12 mouse cellular contexts compared by ENCODE assay signal in genomic region chr2:27096341-27096981, GRCm38 (mm10). TPM values are rescaled to one million over a fixed set of nuclear protein-coding genes. Genes with fewer than 3 reads are reported as not detected.
DNase-seq lines count a peak whose midpoint lies in the region; ATAC-seq and TF ChIP-seq lines count a peak whose summit lies in the region.
"Had no signal": no experiment of that assay in that cellular context is flagged by ENCODE, and none has a peak within 500 bp of the region (broad histone marks: within the 10 kb centered on the region; RNA-seq: fewer than 3 reads in every experiment).

No protein-coding gene starts in this region.

- H3K9me3 ChIP-seq in embryonic facial prominence, embryonic 13.5 days, result no peaks in the 10 kb centered on the region
- no peaks in the 10 kb centered on the region for H3K9me3 ChIP-seq in embryonic facial prominence, embryonic 10.5 days
- no peaks in the 10 kb centered on the region for H3K9me3 ChIP-seq in lung, embryonic 14.5 days (ENCODE audit: low read depth, low read length)
- no peaks in the 10 kb centered on the region for H3K9me3 ChIP-seq in stomach, embryonic 14.5 days (ENCODE audit: control insufficient read depth, low read depth, low read length)
- H3K9me3 ChIP-seq: forebrain, embryonic 10.5 days; limb, embryonic 15.5 days; neural tube, embryonic 12.5 days had no signal

- ATAC-seq in embryonic facial prominence, embryonic 13.5 days (ENCODE audit: insufficient number of reproducible peaks, insufficient read depth, low FRiP score, low TSS enrichment, low read depth), result no peak
- ATAC-seq in lung, embryonic 14.5 days (ENCODE audit: insufficient read depth), result peak; percentile 63
- no peak for ATAC-seq in stomach, embryonic 14.5 days (ENCODE audit: insufficient number of reproducible peaks, insufficient read depth, low FRiP score, low read depth)

- intact Hi-C loops in left cerebral cortex, postnatal 14 days (cut with DNase I), result no loop called here

- H3K27ac ChIP-seq in embryonic facial prominence, embryonic 13.5 days, result peak overlapping the region; percentile 16; the same call in 1 of the 2 replicates
- no peak overlapping the region for H3K27ac ChIP-seq in embryonic facial prominence, embryonic 10.5 days (replicated peaks)
- H3K27ac ChIP-seq in lung, embryonic 14.5 days (ENCODE audit: low read depth), result peak overlapping the region; percentile 71; the same call in 1 of the 2 replicates
- H3K27ac ChIP-seq in stomach, embryonic 14.5 days (ENCODE audit: low read length), result peak overlapping the region; percentile 40; the same call in 1 of the 2 replicates
- H3K27ac ChIP-seq: limb, embryonic 15.5 days; neural tube, embryonic 12.5 days had no signal

- peaks cover 27% of the 10 kb centered on the region for H3K4me1 ChIP-seq in embryonic facial prominence, embryonic 13.5 days
- peaks cover 26% of the 10 kb centered on the region for H3K4me1 ChIP-seq in embryonic facial prominence, embryonic 10.5 days
- H3K4me1 ChIP-seq in lung, embryonic 14.5 days (ENCODE audit: insufficient read depth), result peaks cover 30% of the 10 kb centered on the region
- H3K4me1 ChIP-seq in lung, adult 2 months (ENCODE audit: control insufficient read depth, insufficient read depth, low read length), result peaks cover 19% of the 10 kb centered on the region
- peaks cover 27% of the 10 kb centered on the region for H3K4me1 ChIP-seq in stomach, embryonic 14.5 days (ENCODE audit: control insufficient read depth, insufficient read depth, low read length)

- no peak for TF ChIP-seq CTCF in lung, embryonic 14.5 days (IDR thresholded peaks at IDR 0.05; ENCODE audit: low read depth)
- TF ChIP-seq CTCF in lung, adult 2 months (IDR thresholded peaks at IDR 0.05; ENCODE audit: insufficient read depth, low read length), result no peak

- WGBS in embryonic facial prominence, embryonic 13.5 days, result 57% methylated on average over 13 of the region's 13 CpGs
- 67% methylated on average over 13 of the region's 13 CpGs for WGBS in embryonic facial prominence, embryonic 10.5 days
- 23% methylated on average over 13 of the region's 13 CpGs for whole genome bisulfite sequencing in lung, embryonic 14.5 days
- 31% methylated on average over 13 of the region's 13 CpGs for WGBS in lung, adult 2 months
- 44% methylated on average over 13 of the region's 13 CpGs for WGBS in stomach, embryonic 14.5 days

- H3K27me3 ChIP-seq in embryonic facial prominence, embryonic 13.5 days, result no peaks in the 10 kb centered on the region
- peaks cover 18% of the 10 kb centered on the region; the same call in 1 of the 2 replicates for H3K27me3 ChIP-seq in embryonic facial prominence, embryonic 10.5 days (replicated peaks; ENCODE audit: low read depth, poor library complexity, severe bottlenecking)
- H3K27me3 ChIP-seq in lung, embryonic 14.5 days (ENCODE audit: insufficient read depth, low read length), result no peaks in the 10 kb centered on the region
- H3K27me3 ChIP-seq in stomach, embryonic 14.5 days (ENCODE audit: control insufficient read depth, insufficient read depth, low read length), result no peaks in the 10 kb centered on the region
- H3K27me3 ChIP-seq: neural tube, embryonic 12.5 days had no signal

- DNase-seq in embryonic facial prominence, embryonic 10.5 days (ENCODE audit: low spot score), result no peak
- DNase-seq in lung, embryonic 14.5 days, result peak; percentile 84
- no peak for DNase-seq in lung, adult 2 months
- DNase-seq in left cerebral cortex, postnatal 14 days (ENCODE audit: low spot score in 2 of 2), result peak; percentile 70 to 79
- no peak for DNase-seq in urinary bladder, postnatal 10 days (ENCODE audit: low spot score)
- no peak for DNase-seq in c-Kit-positive CD71-positive TER-119-positive erythroid progenitor cells, embryonic 14.5 days (ENCODE audit: low spot score)
- DNase-seq: adrenal gland, adult 2 months had no signal

- H3K36me3 ChIP-seq in embryonic facial prominence, embryonic 13.5 days, result no peaks in the 10 kb centered on the region
- H3K36me3 ChIP-seq in embryonic facial prominence, embryonic 10.5 days (replicated peaks), result no peaks in the 10 kb centered on the region
- H3K36me3 ChIP-seq in lung, embryonic 14.5 days (ENCODE audit: insufficient read depth), result no peaks in the 10 kb centered on the region
- H3K36me3 ChIP-seq in stomach, embryonic 14.5 days (ENCODE audit: control insufficient read depth, insufficient read depth, low read length), result no peaks in the 10 kb centered on the region
- H3K36me3 ChIP-seq: forebrain, embryonic 10.5 days; limb, embryonic 15.5 days; neural tube, embryonic 12.5 days had no signal

- no peak overlapping the region for H3K4me3 ChIP-seq in embryonic facial prominence, embryonic 13.5 days
- no peak overlapping the region for H3K4me3 ChIP-seq in embryonic facial prominence, embryonic 10.5 days
- H3K4me3 ChIP-seq in lung, embryonic 14.5 days (ENCODE audit: low read depth, low read length), result no peak overlapping the region
- H3K4me3 ChIP-seq in lung, adult 2 months (replicated peaks; ENCODE audit: extremely low read depth, low read depth, low read length), result no peak overlapping the region
- H3K4me3 ChIP-seq in stomach, embryonic 14.5 days (ENCODE audit: low read depth, low read length), result no peak overlapping the region
- H3K4me3 ChIP-seq: forebrain, embryonic 10.5 days; limb, embryonic 15.5 days; neural tube, embryonic 12.5 days had no signal

- H3K9ac ChIP-seq in embryonic facial prominence, embryonic 13.5 days, result no peak overlapping the region
- no peak overlapping the region for H3K9ac ChIP-seq in lung, embryonic 14.5 days
- H3K9ac ChIP-seq in stomach, embryonic 14.5 days (replicated peaks; ENCODE audit: low read depth, low read length), result no peak overlapping the region
- H3K9ac ChIP-seq: limb, embryonic 15.5 days; neural tube, embryonic 12.5 days had no signal

- no peak overlapping the region for H3K4me2 ChIP-seq in embryonic facial prominence, embryonic 13.5 days
- 0 out of 2 replicates have a peak overlapping the region, but pooled peaks have one; percentile 1 for H3K4me2 ChIP-seq in lung, embryonic 14.5 days
- no peak overlapping the region for H3K4me2 ChIP-seq in stomach, embryonic 14.5 days (replicated peaks; ENCODE audit: low read depth, low read length)
- H3K4me2 ChIP-seq: limb, embryonic 15.5 days; neural tube, embryonic 12.5 days had no signal

- TF ChIP-seq POLR2A in lung, adult 2 months (IDR thresholded peaks at IDR 0.05; ENCODE audit: borderline replicate concordance, extremely low read depth, low read depth, low read length), result no peak

RNA-seq across cellular contexts. Expression of gene Adamtsl2, which starts 17.3 kb away (rescaled TPM):
- polyA plus RNA-seq in embryonic facial prominence, embryonic 13.5 days (2015; fragmentation: Nextera tagmentation; extraction: Ambion mirVana), result 2.9 and 4.3 TPM in 2 replicates
- 2.1 and 3.0 TPM in 2 replicates for polyA plus RNA-seq in embryonic facial prominence, embryonic 10.5 days (2016; fragmentation: Nextera tagmentation; extraction: Ambion mirVana)
- polyA plus RNA-seq in lung, embryonic 14.5 days (2014; fragmentation: Nextera tagmentation; extraction: Ambion mirVana), result 19.2 and 21.0 TPM in 2 replicates
- polyA plus RNA-seq in lung, adult 2 months (2012; rRNA removed), result 50.7 and 73.0 TPM in 2 replicates
- 10 to 100 TPM; 27.4 to 29.3 TPM for total RNA-seq in left cerebral cortex, postnatal 14 days (2021)
- polyA plus RNA-seq in stomach, embryonic 14.5 days (2014; fragmentation: Nextera tagmentation; extraction: Ambion mirVana), result 2.1 and 3.2 TPM in 2 replicates

RNA-seq across cellular contexts. Expression of gene Mymk, which starts 24.5 kb away (rescaled TPM):
- polyA plus RNA-seq in embryonic facial prominence, embryonic 13.5 days (2015; fragmentation: Nextera tagmentation; extraction: Ambion mirVana), result 3.5 and 6.4 TPM in 2 replicates
- polyA plus RNA-seq in embryonic facial prominence, embryonic 10.5 days (2016; fragmentation: Nextera tagmentation; extraction: Ambion mirVana), result 0.17 TPM in 1 of 2 replicates, not detected in the other
- polyA plus RNA-seq in lung, embryonic 14.5 days (2014; fragmentation: Nextera tagmentation; extraction: Ambion mirVana), result 0.17 and 0.18 TPM in 2 replicates
- 0.19 and 0.32 TPM in 2 replicates for polyA plus RNA-seq in lung, adult 2 months (2012; rRNA removed)
- 1 to 10 TPM in 1 of 2 experiments, under 1 TPM in 1; 0.92 to 1.1 TPM for total RNA-seq in left cerebral cortex, postnatal 14 days (2021)
- polyA plus RNA-seq in stomach, embryonic 14.5 days (2014; fragmentation: Nextera tagmentation; extraction: Ambion mirVana), result not detected in 2 replicates
- total RNA-seq: adrenal gland, adult 2 months had no signal
- polyA plus RNA-seq: forebrain, embryonic 10.5 days had no signal

RNA-seq across cellular contexts. Expression of gene Fam163b, which starts 45.8 kb away (rescaled TPM):
- polyA plus RNA-seq in embryonic facial prominence, embryonic 13.5 days (2015; fragmentation: Nextera tagmentation; extraction: Ambion mirVana), result 0.24 and 0.37 TPM in 2 replicates
- polyA plus RNA-seq in embryonic facial prominence, embryonic 10.5 days (2016; fragmentation: Nextera tagmentation; extraction: Ambion mirVana), result 0.06 and 0.10 TPM in 2 replicates
- polyA plus RNA-seq in lung, embryonic 14.5 days (2014; fragmentation: Nextera tagmentation; extraction: Ambion mirVana), result 0.61 and 0.70 TPM in 2 replicates
- 0.03 and 0.04 TPM in 2 replicates for polyA plus RNA-seq in lung, adult 2 months (2012; rRNA removed)
- 100 to 1,000 TPM; 142 to 143 TPM for total RNA-seq in left cerebral cortex, postnatal 14 days (2021)
- polyA plus RNA-seq in stomach, embryonic 14.5 days (2014; fragmentation: Nextera tagmentation; extraction: Ambion mirVana), result not detected in 2 replicates

Comparison
In these comparisons a context has a peak if more than half of its experiments do, and no peak if none do; other contexts are left out.
1. DNase-seq: peak in lung, embryonic 14.5 days (single experiment) and left cerebral cortex, postnatal 14 days (2 of 2); none in embryonic facial prominence, embryonic 10.5 days (single experiment), lung, adult 2 months (single experiment), urinary bladder, postnatal 10 days (single experiment) and c-Kit-positive CD71-positive TER-119-positive erythroid progenitor cells, embryonic 14.5 days (single experiment).